8 mouse cellular contexts compared by ENCODE assay signal in the genomic region with DNA sequence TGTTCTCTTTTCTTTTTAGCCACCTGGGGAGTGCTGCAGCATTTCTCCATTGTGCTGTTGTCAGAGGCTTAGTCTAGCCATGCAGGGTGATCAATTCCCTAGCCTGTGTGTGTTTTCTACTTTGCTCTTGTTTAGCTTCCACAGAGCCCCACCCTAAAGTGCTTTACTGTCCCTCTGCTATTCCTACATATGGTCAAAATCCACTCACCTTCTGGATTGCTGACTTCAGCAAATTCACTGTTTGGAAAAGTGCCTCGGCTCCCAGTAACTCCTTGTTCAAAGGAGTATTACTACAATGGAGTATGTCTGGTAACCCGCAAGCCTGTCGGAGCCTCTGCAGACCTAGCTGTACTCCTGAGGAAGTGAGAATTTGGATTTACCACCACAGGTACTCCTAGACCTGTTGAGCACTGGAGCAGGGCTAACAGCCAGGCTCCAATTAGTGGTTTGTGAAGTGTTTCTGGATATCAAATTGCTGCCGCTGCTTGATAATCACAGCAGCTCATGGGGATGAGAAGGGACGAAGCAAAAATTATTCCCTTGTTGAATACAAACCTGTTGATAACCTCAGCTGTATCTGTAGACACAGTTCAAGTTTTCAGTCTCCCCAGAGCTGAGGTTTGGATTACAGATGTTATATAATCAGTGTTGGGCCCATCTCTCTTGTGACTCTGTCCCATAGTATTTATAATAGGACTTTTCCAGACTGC. TPM values are rescaled to one million over a fixed set of nuclear protein-coding genes. Genes with fewer than 3 reads are reported as not detected.
DNase-seq lines count a peak whose midpoint lies in the region; ATAC-seq lines count a peak whose summit lies in the region.

No protein-coding gene starts in this region.

- no peaks in the 10 kb centered on the region for H3K9me3 ChIP-seq in heart, embryonic 14.5 days (ENCODE audit: control insufficient read depth, low read length)
- no peaks in the 10 kb centered on the region for H3K9me3 ChIP-seq in hindbrain, embryonic 15.5 days
- no peaks in the 10 kb centered on the region for H3K9me3 ChIP-seq in midbrain, embryonic 16.5 days (replicated peaks; ENCODE audit: control insufficient read depth, low read length, poor library complexity, severe bottlenecking)

- peak overlapping the region; percentile 89 for H3K4me2 ChIP-seq in heart, embryonic 14.5 days (ENCODE audit: low read length)
- H3K4me2 ChIP-seq in hindbrain, embryonic 15.5 days, result peak overlapping the region; percentile 72
- peak overlapping the region; percentile 86; the same call in 1 of the 2 replicates for H3K4me2 ChIP-seq in midbrain, embryonic 16.5 days (ENCODE audit: low read length)

- peaks cover 0 to 15% of the 10 kb centered on the region in 2 experiments; a peak in 2 of 4 replicates for H3K4me1 ChIP-seq in heart, embryonic 14.5 days (ENCODE audit: control insufficient read depth in 2 of 2, insufficient read depth in 2 of 2, low read length in 2 of 2)
- H3K4me1 ChIP-seq in hindbrain, embryonic 15.5 days (replicated peaks), result peaks cover 21% of the 10 kb centered on the region
- H3K4me1 ChIP-seq in midbrain, embryonic 16.5 days (ENCODE audit: control insufficient read depth, insufficient read depth, low read length), result peaks cover 14% of the 10 kb centered on the region

- H3K4me3 ChIP-seq in heart, embryonic 14.5 days (ENCODE audit: control insufficient read depth in 1 of 2, insufficient read depth in 1 of 2, low read depth in 1 of 2, low read length in 2 of 2), result no peak overlapping the region
- peak overlapping the region; percentile 46 for H3K4me3 ChIP-seq in hindbrain, embryonic 15.5 days
- H3K4me3 ChIP-seq in midbrain, embryonic 16.5 days (ENCODE audit: low read depth, low read length), result no peak overlapping the region

- peak overlapping the region; percentile 99 for H3K9ac ChIP-seq in heart, embryonic 14.5 days (ENCODE audit: low read length)
- H3K9ac ChIP-seq in hindbrain, embryonic 15.5 days, result no peak overlapping the region
- H3K9ac ChIP-seq in midbrain, embryonic 16.5 days (ENCODE audit: low read depth, low read length), result no peak overlapping the region

- intact Hi-C loops in heart, postnatal 36 days (cut with DNase I), result no loop called here

- DNase-seq in heart, postnatal 36 days, result no peak
- DNase-seq in adipocyte (ENCODE audit: low spot score), result peak; percentile 35
- DNase-seq in adrenal gland, postnatal 14 days, result no peak
- DNase-seq in layer of hippocampus, adult 18-20 months (ENCODE audit: low spot score in 2 of 2), result no peak
- no peak for DNase-seq in adrenal gland, postnatal 4 days (ENCODE audit: low spot score in 2 of 2)

- no peak overlapping the region for H3K27ac ChIP-seq in heart, embryonic 14.5 days (replicated peaks in 1 of 2; ENCODE audit: control insufficient read depth in 1 of 2, insufficient read depth in 1 of 2, low read depth in 2 of 2, low read length in 2 of 2)
- no peak overlapping the region for H3K27ac ChIP-seq in hindbrain, embryonic 15.5 days (replicated peaks)
- no peak overlapping the region for H3K27ac ChIP-seq in midbrain, embryonic 16.5 days (ENCODE audit: low read length)

- WGBS in heart, embryonic 14.5 days, result 50% methylated on average over 5 of the region's 5 CpGs
- 37% methylated on average over 5 of the region's 5 CpGs for WGBS in hindbrain, embryonic 15.5 days
- WGBS in midbrain, embryonic 16.5 days, result 33% methylated on average over 5 of the region's 5 CpGs

- H3K36me3 ChIP-seq in heart, embryonic 14.5 days (ENCODE audit: control insufficient read depth, insufficient read depth, low read length), result peaks cover 16% of the 10 kb centered on the region; the same call in 1 of the 2 replicates
- no peaks in the 10 kb centered on the region for H3K36me3 ChIP-seq in hindbrain, embryonic 15.5 days
- H3K36me3 ChIP-seq in midbrain, embryonic 16.5 days (ENCODE audit: control insufficient read depth, insufficient read depth, low read length), result no peaks in the 10 kb centered on the region

- no peaks in the 10 kb centered on the region for H3K27me3 ChIP-seq in heart, embryonic 14.5 days (ENCODE audit: control insufficient read depth, insufficient read depth, low read length)
- H3K27me3 ChIP-seq in hindbrain, embryonic 15.5 days, result no peaks in the 10 kb centered on the region
- H3K27me3 ChIP-seq in midbrain, embryonic 16.5 days (ENCODE audit: control insufficient read depth, insufficient read depth, low read depth, low read length), result no peaks in the 10 kb centered on the region

- no peak for ATAC-seq in heart, embryonic 14.5 days (ENCODE audit: insufficient number of reproducible peaks, insufficient read depth, low FRiP score, low read depth)
- no peak for ATAC-seq in hindbrain, embryonic 15.5 days (ENCODE audit: low FRiP score, low read depth)
- ATAC-seq in midbrain, embryonic 16.5 days, result no peak

RNA-seq across cellular contexts. Expression of gene Jun, which starts 3.8 kb away (rescaled TPM):
- 35.6 and 39.3 TPM in 2 replicates for polyA plus RNA-seq in heart, embryonic 14.5 days (2014; fragmentation: Nextera tagmentation; extraction: Ambion mirVana)
- total RNA-seq in heart, postnatal 36 days (2021), result 10 to 100 TPM; 46.7 to 63.5 TPM
- 60.7 and 62.3 TPM in 2 replicates for polyA plus RNA-seq in hindbrain, embryonic 15.5 days (2015; fragmentation: Nextera tagmentation; extraction: Ambion mirVana)
- polyA plus RNA-seq in midbrain, embryonic 16.5 days (2015; fragmentation: Nextera tagmentation; extraction: Ambion mirVana), result 49.3 and 54.0 TPM in 2 replicates
- 68.6 and 95.7 TPM in 2 replicates for total RNA-seq in adrenal gland, postnatal 14 days (2021)
- total RNA-seq in layer of hippocampus, adult 18-20 months (2021), result 100 to 1,000 TPM; 119 to 126 TPM
- 10 to 100 TPM; 46.6 to 58.6 TPM for total RNA-seq in adrenal gland, postnatal 4 days (2021)
